Mouse (Mus musculus) liver, adult 2 months (tissue): ENCODE data around the gene Nme4.

Source experiments
- CTCF ChIP-seq: fragments of 200-500 bp; IDR thresholded peaks from 2 replicates; pipeline ENCODE4 v1.5.1; 2011; ENCODE audit warnings: low read depth, low read length, control low read depth
- POLR2A ChIP-seq: fragments of 200-500 bp; IDR thresholded peaks from 2 replicates; pipeline ENCODE4 v1.6.1; 2011; ENCODE audit warnings: low read length, control low read depth; ENCODE audit not compliant: insufficient read depth; ENCODE audit errors: extremely low read depth

GRCm38 (mm10) chr17:26137106-26137750, 41.8 kb upstream of the Nme4 start:
- TF ChIP-seq POLR2A = no peak
- TF ChIP-seq CTCF = no peak
